Mouse (Mus musculus) heart, adult 8-10 months (tissue): ENCODE measurements around the gene Asxl2. TPM values are rescaled to one million over a fixed set of nuclear protein-coding genes. Genes with fewer than 3 reads are reported as not detected.

ENCODE experiments used
- DNase-seq: peaks from one replicate; pipeline ENCODE4 v3.0.0; 2022; ENCODE audit warnings: low spot score
- total RNA-seq, 4 experiments: library from RNA; stranded (reverse); gene quantifications; 2 replicates each; pipeline ENCODE4 v1.2.4; 2022

Gene Asxl2
- total RNA-seq, 4 experiments from 2014 or later: 18.3 to 26.2 (median 22.3) TPM

GRCm38 (mm10) chr12:3546121-3546658 lies 119.5 kb downstream of the Asxl2 start:
- no peak for DNase-seq

DNA sequence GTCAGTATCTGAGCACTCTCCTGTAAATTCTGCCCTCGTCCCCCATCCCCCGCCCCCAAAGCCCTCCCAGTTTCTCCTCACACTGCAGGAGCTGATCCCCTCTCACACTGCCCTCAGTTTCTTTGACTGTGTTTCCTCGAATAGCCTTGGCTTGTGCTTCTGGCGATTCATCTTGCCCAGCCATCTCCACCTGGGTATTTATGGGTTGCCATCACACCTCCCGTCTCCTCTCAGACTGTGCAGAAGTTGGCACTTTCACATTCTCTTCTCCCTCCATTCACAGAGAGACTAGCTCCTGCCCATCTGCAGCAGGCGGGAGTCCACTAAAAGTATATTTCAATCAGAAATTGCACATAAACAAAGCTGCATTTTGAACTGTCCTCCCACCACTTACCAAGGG lies 120.1 kb downstream of the Asxl2 start:
- no peak for DNase-seq

DNA sequence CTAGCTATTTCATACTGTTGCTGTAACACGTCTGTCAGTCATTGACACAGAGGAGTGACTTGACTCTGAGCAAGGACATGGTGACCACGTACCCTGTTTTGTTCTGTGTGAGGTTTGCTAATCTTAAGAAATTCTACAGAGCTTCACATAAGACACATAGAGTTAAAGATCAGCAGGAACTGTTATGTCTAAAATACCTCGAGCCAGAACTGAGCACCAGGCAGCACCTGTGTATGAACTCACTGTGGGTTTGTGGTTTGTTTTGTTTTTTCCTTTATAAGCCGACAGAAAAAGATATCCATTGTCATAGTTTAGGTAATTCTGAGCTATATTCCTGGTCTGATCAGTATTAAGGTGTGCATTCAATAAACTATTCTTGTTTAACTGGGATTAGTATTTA lies 120.8 kb downstream of the Asxl2 start:
- no peak for DNase-seq

GRCm38 (mm10) chr12:3547911-3548310 lies 121.3 kb downstream of the Asxl2 start:
- DNase-seq: no peak

DNA sequence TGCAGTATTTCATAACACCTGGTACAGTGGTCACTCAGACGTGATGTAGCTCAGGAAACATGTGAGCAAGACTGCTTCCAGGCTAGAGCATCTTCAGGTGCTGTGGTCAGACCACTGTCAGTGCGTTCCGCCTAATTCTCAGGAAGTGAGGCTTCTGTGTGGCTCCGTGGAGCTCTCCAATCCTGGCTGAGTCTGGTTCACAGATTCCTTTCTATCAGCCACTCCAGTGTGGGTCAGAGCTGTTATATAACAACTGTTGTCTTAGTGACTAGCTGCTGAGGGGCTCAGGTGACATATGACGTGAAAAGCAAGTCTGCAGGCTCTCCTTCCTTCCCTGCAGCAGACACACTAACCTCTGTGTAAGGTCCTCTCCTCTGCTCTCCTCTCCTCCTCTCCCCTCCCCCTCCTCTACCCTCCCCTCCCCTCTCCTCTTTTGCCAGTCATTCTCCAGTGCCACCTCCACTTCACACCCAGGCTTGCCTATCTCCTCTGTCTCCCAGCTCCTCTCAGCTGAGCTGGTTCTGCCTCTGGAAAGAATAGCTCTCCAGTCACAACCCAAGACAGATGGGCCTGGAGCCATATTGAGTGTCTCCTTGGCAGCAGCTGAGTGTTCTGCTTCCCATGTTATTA lies 122.0 kb downstream of the Asxl2 start:
- DNase-seq: no peak

DNA sequence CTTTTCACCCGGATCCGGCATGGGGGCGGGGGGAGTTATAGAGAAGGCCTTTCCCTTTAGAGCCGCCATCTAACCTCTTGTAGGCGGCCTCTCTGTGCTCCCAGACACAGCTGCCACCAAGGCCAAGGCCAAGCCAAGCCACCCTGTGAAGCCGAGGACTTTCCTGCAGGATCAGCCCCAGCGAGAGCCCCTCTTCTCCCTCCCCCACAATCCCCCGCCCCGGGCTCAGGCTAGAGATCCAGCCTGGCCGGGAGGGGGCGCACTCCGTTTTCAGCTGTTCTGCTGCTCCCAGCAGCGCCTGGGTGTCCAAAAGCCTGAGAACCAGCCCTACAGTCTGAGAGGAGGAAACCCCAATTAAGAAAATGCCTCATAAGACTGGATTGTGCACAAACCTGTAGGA lies 123.6 kb downstream of the Asxl2 start:
- DNase-seq: no peak

Other genes with a start within 250 kb of the Asxl2 start
- gene Rab10, start 116.9 kb upstream of the Asxl2 start, total RNA-seq: 100 to 1,000 TPM; 114 to 129 (median 122) TPM
- gene Kif3c, start 61.7 kb upstream of the Asxl2 start, total RNA-seq: 1 to 10 TPM; 5.9 to 6.9 (median 6.3) TPM
- gene Dtnb, start 145.5 kb downstream of the Asxl2 start, total RNA-seq: 1 to 10 TPM; 6.8 to 9.1 (median 8.4) TPM